Mouse (Mus musculus): ENCODE measurements at regions not wholly inside any gene's neighbourhood (a gene's known extent, or its start where the extent isn't known, plus 50 kb on each side); places are given as distances from the start of the nearest gene placed in this dataset.
"Not testable (repeated sequence)": the region's sequence is repeated elsewhere in the genome, so short reads cannot be mapped to it uniquely, and the experiment has no call there.

DNA sequence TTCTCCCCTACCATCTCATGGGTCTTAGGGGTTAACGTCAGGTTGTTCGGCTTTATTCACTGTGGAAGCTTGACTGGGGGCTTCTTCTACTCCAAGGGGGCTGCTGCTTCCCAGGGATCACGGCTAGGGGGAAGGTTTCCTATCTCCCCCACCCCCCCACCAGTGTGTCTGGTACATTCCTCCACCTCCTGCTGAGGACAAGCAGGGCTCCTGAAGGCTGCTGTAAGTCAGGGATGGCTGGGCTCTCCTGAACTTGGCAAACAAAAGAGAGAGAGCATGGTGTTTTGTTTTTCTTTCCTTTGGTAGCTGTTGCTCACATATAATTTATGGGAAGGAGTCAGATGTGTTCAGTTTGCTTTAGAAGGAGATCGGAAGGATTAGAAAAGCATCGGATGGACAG, 54.7 kb upstream of the Commd3 start:
- DNase-seq (ENCODE audit: low read depth, low spot score) = no peak

DNA sequence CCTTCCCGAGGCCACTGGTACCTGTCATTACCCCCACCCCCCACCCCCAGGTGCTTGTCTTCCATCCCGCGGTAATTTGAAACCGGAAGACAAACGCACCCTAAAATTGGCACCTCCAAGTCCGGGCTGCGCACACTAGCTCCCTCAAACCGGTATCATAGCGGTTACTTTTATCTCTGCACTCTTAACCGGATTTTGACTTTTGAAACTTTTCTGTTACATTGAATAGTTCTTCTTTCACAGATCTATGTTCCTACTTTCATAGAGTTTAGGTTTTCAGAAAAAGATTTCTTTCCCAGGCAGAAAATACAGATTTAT, 62.4 kb upstream of the Commd3 start:
- DNase-seq (ENCODE audit: low read depth, low spot score) = no peak

DNA sequence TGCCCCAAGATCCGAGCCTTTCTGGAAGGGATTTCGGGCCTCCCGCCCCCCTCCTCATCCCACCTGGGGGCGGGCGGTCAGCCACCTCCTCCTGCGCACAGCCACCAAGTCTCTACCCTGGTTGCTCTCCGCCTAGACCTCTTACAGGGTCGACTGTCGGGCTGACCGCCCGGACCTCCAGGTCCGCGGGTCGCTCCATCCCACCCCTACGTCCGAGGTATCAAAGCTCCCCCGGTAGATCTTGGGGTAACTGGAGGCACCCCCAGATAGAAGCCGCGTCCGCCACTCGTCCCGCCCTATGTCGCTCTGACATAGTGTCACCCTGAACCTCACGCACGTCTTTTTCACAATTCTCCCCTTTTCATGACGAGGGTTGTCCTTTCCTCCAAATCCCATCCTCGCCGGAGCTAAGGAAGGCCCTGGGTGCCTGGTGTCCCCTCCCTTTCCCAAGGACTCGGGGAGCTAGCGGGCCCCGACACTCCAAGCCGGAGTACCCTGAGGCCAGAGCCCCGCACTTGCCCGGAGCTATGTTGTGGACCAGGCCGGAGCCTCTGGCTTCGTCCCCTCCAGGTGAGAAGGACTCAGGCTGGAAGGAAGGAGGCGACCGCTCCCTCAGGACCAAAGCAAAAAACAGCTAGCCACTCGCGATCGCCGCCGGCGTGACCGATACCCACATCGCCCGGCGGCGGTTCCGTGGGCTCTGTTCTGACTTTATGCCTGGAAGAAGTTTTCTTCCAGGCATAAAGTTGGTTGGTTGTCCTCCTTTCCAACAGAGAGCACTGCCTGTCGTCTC, 62.9 kb upstream of the Commd3 start:
- no peak for DNase-seq (ENCODE audit: low read depth, low spot score)

DNA sequence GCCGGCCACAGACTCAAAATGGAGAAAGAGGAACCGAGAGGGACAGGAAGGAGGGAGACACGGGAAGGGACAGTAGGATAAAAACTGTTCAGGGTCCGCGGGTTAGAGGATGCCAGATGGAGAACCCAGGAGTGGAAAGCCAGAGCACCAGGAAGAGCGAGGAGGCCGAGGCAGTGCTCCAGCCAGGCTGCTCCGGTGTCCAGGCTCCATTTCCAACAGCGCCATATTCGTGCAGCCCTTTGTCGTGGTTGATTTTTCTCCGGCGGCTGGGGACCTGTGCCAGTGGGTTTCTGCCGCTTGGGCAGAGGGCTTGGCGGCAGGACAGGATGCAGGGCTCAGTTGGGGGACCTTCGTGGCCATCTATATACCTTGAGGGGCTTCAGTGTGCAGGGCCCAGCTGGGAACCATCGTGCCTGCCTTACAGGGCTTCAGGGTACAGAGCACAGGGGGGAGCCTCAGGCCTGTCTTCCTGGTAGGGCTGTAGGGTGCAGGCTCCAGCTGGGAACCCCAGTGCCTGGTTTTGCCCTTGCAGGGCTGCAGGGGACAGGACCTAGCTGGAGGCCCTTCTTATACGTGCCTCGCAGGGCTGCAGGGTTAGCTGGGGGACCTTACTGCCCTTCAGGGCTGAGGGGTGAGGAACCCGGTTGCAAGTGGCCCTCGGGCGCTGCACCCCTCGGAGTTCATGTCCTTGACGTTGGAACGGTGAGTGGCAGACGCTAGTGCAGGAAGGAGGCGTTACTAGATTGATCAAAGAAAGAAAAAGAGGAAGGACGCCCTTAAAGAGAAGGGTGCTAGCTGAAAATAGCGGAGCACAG, 63.7 kb upstream of the Commd3 start:
- no peak for DNase-seq (ENCODE audit: low read depth, low spot score)

DNA sequence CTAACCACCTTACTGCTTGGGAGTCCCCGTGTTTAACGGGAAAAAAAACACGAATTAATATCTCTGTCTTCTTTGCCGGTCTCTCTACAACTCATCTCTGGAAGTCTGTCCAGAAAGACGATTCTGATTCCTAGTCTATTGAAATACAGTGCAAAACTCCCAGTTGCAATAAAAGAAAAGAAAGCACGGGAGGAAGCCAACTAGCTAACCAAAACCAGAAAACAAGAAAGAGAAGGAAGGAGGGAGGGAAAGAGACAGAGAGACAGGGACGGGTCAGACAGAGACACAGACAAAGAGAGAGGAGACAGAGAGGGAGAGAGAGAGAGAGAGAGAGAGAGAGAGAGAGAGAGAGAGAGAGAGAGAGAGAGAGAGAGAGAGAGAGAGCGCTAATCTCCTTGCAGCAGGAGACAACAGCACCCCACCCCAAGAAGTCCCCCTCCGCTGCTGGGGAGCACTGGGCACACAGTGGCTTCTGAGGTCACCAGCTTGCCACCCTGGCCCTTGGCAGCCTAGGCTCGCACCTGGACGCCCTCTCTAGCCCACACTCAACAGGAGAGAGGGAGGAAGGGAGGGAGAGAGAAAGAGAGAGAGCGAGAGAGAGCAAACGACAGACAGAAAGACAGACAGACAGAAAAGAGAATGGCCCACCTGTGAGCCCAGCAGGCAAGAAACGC, 64.5 kb upstream of the Commd3 start:
- DNase-seq (ENCODE audit: low read depth, low spot score) = no peak

DNA sequence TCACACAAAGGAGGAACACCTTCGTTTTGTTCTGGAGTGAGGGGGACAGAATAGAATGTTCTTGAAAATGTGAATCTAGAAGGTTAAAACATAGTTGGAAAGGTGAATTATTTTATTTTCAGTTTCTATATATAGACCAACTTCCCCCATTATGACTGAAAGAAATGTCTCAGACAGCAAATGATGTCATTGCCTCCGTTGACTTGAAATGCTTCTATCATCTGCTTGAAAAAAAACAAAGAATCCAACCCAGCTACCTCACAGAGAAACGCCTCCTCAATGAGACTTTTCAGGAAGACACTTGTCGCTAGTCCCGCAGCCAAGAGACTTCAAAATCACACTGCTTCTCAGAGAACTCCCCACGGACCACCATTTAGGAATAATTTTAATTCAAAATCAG, 65.1 kb upstream of the Commd3 start:
- no peak for DNase-seq (ENCODE audit: low read depth, low spot score)

DNA sequence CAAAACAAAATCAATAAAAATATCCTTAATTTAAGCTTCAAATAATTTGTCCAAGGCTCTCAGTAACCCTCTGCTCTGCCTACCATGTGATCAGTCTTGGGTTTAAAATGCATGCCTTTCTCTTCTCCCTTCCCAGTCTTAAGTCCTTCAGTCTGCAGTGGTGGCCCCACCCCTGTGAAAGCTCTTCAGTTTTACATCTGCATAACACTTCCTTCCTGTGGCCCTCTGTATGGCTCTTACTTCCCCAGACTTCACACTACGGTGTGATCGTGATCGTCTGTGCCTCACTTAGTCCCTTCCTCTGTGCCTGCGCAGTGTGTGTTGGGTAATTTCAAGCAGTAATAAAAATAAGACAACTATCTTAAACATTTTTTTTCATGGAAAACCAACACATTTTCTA, 80.0 kb upstream of the Commd3 start:
- DNase-seq (ENCODE audit: low read depth, low spot score) = no peak

DNA sequence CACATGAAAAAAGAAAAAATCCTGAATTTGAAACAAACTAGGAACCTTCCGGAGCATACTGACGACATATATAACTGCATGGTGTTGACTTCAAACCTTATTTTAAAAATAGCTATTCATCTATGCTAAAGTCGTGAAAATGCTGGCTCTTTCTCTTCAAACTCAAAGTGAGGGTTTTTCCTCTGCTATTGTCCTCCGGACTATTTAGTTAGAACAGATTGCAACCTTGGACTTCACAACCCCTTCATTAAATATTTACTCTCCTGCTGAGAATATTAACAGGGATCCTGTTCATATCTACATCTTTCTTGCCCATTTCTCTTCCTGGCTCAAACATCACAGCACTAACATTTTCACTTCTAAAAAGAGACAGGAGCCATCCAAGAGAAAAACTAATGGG, 84.0 kb upstream of the Commd3 start:
- no peak for DNase-seq (ENCODE audit: low read depth, low spot score)

DNA sequence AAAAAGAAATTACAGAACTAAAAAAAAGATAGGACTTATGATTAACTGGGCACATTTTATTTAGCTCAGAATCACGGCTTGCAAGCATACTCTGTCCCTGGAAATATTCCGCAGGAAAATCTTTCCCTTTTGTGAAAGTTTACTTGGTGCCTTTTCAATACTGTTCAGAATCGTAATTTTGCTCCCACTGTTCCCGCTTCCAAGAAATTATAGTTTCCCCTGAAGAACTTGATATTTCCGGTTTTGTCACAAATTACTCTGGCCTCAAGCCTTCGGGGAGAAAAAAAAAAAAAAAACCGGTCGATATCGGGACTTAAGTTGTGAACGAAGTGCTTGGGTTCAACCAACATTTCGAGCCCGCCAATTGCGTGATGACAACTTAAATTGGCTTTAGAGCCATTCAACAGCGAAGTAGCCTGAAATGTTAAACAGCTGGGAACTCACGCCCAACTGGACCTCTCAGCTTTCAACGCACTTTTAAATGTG, 84.4 kb upstream of the Commd3 start:
- no peak for DNase-seq (ENCODE audit: low read depth, low spot score)

DNA sequence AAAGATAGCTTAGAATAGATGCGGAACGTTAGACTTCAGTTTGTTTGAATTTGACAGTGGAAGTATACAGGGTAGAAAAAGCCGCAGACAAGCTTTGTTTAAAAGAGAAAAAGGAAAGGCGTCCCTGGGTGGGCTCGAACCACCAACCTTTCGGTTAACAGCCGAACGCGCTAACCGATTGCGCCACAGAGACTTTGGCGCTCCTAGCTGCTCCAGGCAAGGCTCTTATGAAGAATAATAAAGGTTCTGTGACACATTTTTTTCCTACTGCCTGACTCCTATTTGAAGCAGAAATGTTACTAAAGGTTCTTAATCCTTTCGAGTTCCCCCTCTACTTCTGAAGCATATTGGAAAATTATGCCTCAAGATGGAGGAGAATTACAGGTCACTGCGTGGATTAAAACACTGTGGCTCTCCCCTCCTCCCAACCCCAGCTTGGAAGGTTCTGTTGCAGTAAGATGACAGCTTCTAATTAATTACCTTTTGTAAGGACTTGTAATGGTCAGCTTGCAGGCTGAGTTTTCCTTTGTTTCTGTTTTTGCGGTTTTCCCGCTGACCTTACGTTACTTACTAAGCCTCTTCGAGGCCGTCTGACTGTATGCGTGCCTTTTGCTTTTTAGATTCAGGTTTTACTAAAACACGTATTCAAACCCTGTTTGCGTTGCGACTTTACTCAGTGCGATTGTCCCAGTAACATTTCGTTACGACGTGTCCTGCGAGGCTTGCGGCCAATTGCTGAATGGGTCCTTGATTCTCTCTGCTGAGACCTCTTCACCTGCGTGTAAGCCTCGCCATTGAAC, 85.1 kb upstream of the Commd3 start:
- DNase-seq (ENCODE audit: low read depth, low spot score) = peak; percentile 69

DNA sequence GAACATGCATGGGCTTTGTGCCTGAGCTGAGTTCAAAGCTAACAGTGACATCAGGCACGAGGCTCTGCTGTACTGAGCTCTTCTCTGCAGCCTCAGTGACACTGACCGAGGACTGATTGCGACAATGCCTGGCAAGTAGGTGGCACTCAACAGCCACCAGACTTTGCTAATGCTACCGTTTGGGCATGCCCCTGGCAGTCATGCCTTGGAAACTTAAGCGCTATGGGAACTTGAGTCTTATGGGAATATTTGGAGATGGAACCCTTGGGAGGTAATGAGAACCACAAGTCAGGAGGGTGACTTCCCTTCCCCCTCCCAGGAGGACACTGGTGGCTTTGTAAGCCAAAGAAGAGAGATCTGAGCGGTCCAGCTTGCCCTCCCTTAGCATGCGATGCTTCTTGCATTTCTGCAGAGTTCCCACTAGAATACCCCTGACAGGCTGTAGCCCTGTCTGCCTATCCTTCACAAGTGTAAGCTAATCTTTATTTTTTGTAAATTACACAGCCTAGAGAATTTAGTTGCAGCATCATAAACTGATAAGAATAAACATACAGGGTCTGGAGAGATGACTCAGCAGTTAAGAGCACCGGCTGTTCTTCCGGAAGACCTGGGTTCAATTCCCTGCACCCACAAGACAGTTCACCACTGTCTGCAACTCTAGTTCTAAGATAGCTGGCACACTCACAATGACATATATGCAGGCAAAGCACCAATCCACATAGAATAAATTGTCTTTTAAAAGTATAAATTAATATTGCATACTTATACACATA, 86.4 kb upstream of the Commd3 start:
- no peak for DNase-seq (ENCODE audit: low read depth, low spot score)

DNA sequence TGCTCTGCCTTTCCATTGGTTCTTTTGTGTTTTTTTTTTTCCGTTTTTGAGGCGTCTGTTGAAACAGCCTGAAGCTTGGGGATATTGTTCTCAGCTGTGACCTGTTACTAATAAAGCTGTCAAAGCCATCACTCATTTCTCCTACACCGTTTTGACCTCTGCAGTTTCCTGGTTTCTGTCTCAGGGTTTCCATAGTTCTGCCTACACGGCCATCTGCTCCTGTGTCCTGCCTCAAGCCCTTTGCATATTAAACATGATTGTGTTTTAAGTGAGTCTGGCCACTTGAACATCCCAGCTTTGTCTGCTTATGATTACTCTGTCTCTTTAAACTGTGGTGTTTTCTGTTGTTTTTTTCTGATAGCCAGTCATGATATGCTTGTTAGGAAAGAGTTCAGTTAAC, 114.1 kb upstream of the Commd3 start:
- DNase-seq (ENCODE audit: low read depth, low spot score) = no peak

DNA sequence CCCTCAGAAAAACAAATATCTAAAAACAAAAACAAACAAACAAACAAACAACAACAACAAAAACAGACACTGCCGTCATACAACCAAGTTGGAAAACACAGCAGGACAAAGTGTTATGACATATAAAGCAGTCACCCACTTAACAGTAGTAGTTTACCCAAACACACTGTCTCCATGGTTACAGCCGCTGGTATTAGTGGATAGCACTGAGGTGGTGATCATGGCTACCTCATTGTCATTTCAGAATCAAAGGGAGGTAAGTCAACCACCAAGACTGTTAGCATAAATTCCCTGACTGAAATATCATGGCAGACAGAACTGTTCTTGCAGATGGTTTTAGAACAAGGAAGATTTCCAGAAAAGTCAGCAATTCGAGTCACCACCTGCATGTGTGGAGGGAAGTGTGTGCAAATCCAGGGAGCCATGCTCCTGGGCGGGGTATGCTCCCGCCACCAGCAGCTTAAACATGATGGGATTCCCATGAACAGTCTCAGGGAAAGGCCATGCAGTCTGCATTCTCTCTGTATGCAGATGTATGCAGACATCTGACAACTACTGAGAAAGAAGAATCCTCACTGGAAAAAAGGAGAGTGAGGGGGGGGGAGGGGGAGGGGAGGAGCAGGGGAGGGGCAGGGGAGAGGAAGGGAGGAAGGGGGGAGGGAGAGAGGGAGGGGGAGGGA, 124.1 kb upstream of the Commd3 start:
- no peak for DNase-seq (ENCODE audit: low read depth, low spot score)

DNA sequence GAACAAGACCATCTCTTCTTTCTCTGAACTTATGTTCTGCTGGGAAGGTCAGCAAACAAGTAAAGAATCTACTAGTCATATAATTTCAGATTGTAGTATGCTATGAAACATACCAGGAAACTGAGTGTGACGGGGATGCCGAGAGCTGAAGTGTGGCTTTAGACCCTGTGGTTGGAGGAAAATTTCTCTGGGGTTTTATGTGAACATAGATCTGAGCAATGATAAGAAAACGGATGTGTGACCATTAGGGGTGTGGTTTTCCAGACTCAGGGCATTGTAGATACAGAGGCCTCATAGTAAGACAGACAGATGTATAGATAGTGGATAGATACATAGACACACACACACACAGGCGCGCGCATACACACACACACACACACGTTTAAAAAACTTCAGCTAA, 131.8 kb upstream of the Dnajc1 start:
- DNase-seq (ENCODE audit: low read depth, low spot score) = no peak

DNA sequence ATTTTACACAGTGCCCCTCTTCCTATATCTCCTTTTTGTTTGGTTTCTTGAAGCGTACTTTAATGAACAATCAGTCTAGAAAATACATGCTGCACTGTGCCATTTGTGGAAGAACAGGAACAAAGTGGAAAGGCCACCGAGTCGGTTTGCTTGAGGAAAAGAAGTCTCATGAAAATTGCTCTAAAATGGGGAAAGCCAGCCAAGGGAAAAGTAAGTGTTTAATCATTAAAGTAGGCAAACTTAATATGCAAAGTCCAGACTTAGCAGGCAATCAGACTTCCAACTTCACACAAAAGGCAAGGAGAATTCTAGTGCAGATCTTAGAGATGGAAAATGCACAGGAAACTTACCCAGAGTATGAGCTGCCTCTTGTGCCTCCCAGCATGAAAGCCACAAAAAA, 131.3 kb upstream of the Dnajc1 start:
- DNase-seq (ENCODE audit: low read depth, low spot score) = no peak

DNA sequence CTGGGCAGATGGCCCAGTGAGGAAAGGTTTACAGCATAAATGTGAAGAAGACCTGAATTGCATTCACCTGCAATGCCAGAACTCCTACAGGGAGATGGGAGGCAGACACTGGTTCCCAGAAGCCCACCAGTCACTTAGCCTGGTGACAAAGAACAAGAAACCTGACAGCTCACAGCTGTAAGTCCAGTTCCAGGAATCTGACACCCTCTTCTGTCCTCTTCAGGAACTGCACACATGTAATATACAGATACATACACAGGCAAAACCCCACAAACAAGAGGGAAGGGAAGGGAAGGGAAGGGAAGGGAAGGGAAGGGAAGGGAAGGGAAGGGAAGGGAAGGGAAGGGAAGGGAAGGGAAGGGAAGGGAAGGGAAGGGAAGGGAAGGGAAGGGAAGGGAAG, 120.8 kb upstream of the Dnajc1 start:
- DNase-seq (ENCODE audit: low read depth, low spot score) = no peak

DNA sequence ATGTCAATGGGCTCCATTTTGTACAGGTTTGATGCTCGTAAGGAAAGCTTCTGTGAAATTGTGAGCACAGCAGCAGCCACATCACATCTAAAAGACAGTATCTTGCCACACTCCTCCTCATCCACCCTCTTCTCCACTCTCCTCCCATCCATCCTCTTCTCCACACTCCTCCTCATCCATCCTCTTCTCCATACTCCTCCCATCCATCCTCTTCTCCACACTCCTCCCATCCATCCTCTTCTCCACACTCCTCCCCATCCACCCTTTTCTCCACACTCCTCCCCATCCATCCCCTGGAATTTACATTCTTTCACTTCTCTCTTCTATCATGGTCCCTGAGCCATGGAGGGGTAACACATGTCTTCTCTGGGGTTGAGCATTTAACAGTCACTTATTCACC, 116.7 kb upstream of the Dnajc1 start:
- DNase-seq (ENCODE audit: low read depth, low spot score) = no peak

DNA sequence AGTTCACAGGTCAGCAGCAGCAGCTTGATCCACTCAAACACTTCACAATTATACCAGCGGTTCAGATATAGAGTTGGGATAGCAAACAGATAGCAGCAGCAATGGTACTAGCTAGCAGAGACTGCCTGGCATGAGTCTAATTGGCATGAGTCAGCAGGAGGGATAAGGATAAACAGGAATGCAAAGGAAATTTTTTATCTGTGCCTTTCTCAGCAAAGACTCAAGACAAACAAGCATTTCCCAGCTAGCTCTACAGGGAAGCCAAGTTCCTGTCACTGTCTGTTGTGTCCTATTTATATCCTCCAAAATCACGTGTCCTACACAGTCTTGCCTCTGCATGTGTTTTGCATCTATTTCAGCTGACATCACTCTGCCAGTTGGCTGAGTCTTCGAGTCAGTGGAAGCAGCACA, 80.7 kb upstream of the Dnajc1 start:
- DNase-seq (ENCODE audit: low read depth, low spot score) = no peak

DNA sequence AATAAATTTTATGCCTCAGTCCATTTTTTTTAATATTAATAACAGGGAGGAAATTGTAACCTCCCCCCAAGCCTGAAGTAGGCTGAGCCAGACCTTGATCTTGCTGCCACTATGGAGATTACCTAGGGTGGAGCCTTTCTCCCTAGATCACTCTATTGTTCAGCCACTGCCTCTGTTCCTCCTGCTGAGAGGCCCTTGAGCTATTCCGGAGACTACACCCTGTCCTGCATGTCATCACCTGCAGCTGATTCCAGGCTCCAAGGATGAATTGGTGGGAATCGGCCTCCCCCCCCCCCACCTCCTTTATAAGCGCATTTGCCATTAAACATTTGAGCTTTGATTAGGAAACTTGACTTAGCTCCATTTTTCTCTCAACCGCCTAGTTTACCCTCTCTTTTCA, 68.3 kb upstream of the Dnajc1 start:
- no peak for DNase-seq (ENCODE audit: low read depth, low spot score)

DNA sequence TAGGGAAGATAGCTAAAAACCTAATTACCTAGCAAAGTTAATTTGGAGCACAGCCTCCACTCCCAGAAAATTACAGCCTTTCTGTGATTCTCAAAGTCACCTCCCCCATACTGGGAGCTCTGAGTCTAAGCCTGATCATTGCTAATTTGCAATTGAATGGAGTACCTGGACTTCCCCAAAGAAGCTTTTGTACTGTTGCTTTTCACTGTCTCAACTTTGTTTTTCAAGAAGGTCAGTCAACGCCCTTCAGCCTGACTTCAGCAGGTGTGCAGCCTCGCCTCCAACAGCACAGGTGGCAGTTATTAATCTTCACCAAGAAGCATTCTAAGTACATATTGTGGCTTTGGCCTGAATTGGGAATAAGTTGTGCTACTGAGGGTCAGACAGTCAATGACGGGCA, 67.7 kb upstream of the Dnajc1 start:
- not testable (repeated sequence) for DNase-seq (ENCODE audit: low read depth, low spot score)

All from retina, postnatal 7 days (tissue).